Mouse (Mus musculus) MEL (cell line): ENCODE results near the gene Zfp553. TPM values are rescaled to one million over a fixed set of nuclear protein-coding genes. Genes with fewer than 3 reads are reported as not detected.

Experiments
- DNase-seq: peaks from one replicate; pipeline ENCODE4 v3.0.0; 2011; ENCODE audit warnings: low read depth, low spot score
- H3K27ac ChIP-seq: 2 replicates; pipeline ENCODE4 v1.5.1; 2012; ENCODE audit warnings: low read depth, mild to moderate bottlenecking, control low read depth, low read length, moderate library complexity; ENCODE audit not compliant: control insufficient read depth
- H3K27me3 ChIP-seq, 2 experiments: fragments of 150-350 bp in 1 of 2; sonication (generic) in 1 of 2; 2 replicates each; pipeline ENCODE4 v1.6.1; 2012; ENCODE audit warnings: low read length in 2 of 2, mild to moderate bottlenecking in 2 of 2, improper control_type of control experiment in 1 of 2, moderate library complexity in 1 of 2; ENCODE audit not compliant: insufficient read depth in 2 of 2, control insufficient read depth in 1 of 2
- H3K36me3 ChIP-seq, 2 experiments: 2 replicates each; pipeline ENCODE4 v1.6.1; 2012 to 2014; ENCODE audit warnings: low read length in 2 of 2, improper control_type of control experiment in 1 of 2, inconsistent platforms in 1 of 2, mild to moderate bottlenecking in 1 of 2; ENCODE audit not compliant: insufficient read depth in 2 of 2, control insufficient read depth in 1 of 2
- H3K4me1 ChIP-seq, 2 experiments: fragments of 150-350 bp in 1 of 2; sonication (generic) in 1 of 2; 2 replicates each; pipeline ENCODE4 v1.6.1; 2012; ENCODE audit warnings: low read length in 2 of 2, improper control_type of control experiment in 1 of 2, mild to moderate bottlenecking in 1 of 2; ENCODE audit not compliant: insufficient read depth in 2 of 2, control insufficient read depth in 1 of 2
- H3K4me3 ChIP-seq, 2 experiments: fragments of 150-350 bp in 1 of 2; sonication (generic) in 1 of 2; 2 replicates each; pipeline ENCODE4 v1.5.1; 2012; ENCODE audit warnings: low read depth in 2 of 2, low read length in 2 of 2, mild to moderate bottlenecking in 2 of 2, moderate library complexity in 2 of 2, control low read depth in 1 of 2, improper control_type of control experiment in 1 of 2; ENCODE audit not compliant: control insufficient read depth in 1 of 2, insufficient read depth in 1 of 2
- H3K79me2 ChIP-seq: 2 replicates; pipeline ENCODE4 v1.6.1; 2012; ENCODE audit warnings: mild to moderate bottlenecking, low read length, moderate library complexity; ENCODE audit not compliant: control insufficient read depth, poor library complexity, insufficient read depth
- H3K9ac ChIP-seq: 2 replicates; pipeline ENCODE4 v1.6.1; 2012; ENCODE audit warnings: low read depth, mild to moderate bottlenecking, control low read depth, low read length, moderate library complexity; ENCODE audit not compliant: control insufficient read depth, poor library complexity, severe bottlenecking
- H3K9me3 ChIP-seq: fragments of 150-350 bp; sonication (generic); replicated peaks from 2 replicates; pipeline ENCODE4 v1.6.1; 2012; ENCODE audit warnings: mild to moderate bottlenecking, low read length, improper control_type of control experiment, moderate library complexity; ENCODE audit not compliant: insufficient read depth
- BHLHE40 ChIP-seq: IDR thresholded peaks from 2 replicates; pipeline ENCODE4 v1.6.1; 2012; ENCODE audit warnings: low read depth, mild to moderate bottlenecking, inconsistent platforms, low read length, improper control_type of control experiment, borderline replicate concordance
- CHD1 ChIP-seq: IDR thresholded peaks from 2 replicates; pipeline ENCODE4 v1.6.1; 2012; ENCODE audit warnings: low read depth, mild to moderate bottlenecking, inconsistent platforms, low read length, improper control_type of control experiment
- CHD2 ChIP-seq: IDR thresholded peaks from 2 replicates; pipeline ENCODE4 v1.6.1; 2011; ENCODE audit warnings: low read length, improper control_type of control experiment
- CTCF ChIP-seq, 3 experiments: IDR thresholded peaks in 2 of 3; conservative IDR thresholded peaks in 1 of 3; 2 replicates each; pipeline ENCODE4 v1.5.1; 2011 to 2012; ENCODE audit warnings: low read length in 3 of 3, low read depth in 2 of 3, mild to moderate bottlenecking in 2 of 3, improper control_type of control experiment in 1 of 3, inconsistent platforms in 1 of 3, mixed read lengths in 1 of 3, moderate library complexity in 1 of 3; ENCODE audit not compliant: control insufficient read depth in 1 of 3, insufficient read depth in 1 of 3, poor library complexity in 1 of 3, severe bottlenecking in 1 of 3
- E2F4 ChIP-seq: IDR thresholded peaks from 2 replicates; pipeline ENCODE4 v1.6.1; 2011; ENCODE audit warnings: low read depth, low read length, improper control_type of control experiment, borderline replicate concordance
- EP300 ChIP-seq, 2 experiments: IDR thresholded peaks; 2 replicates each; pipeline ENCODE4 v1.6.1; 2011; ENCODE audit warnings: improper control_type of control experiment in 2 of 2, low read length in 2 of 2, low read depth in 1 of 2, mild to moderate bottlenecking in 1 of 2
- ETS1 ChIP-seq: IDR thresholded peaks from 2 replicates; pipeline ENCODE4 v1.6.1; 2012; ENCODE audit warnings: low read depth, mild to moderate bottlenecking, inconsistent platforms, low read length, improper control_type of control experiment, moderate library complexity
- GABPA ChIP-seq: IDR thresholded peaks from 2 replicates; pipeline ENCODE4 v1.6.1; 2012; ENCODE audit warnings: low read depth, mild to moderate bottlenecking, inconsistent platforms, low read length, improper control_type of control experiment, moderate library complexity
- GATA1 ChIP-seq: IDR thresholded peaks from 2 replicates; pipeline ENCODE4 v1.6.1; 2011; ENCODE audit warnings: low read depth, low read length, improper control_type of control experiment
- HCFC1 ChIP-seq: IDR thresholded peaks from 2 replicates; pipeline ENCODE4 v1.6.1; 2012; ENCODE audit warnings: low read depth, mild to moderate bottlenecking, inconsistent platforms, low read length, improper control_type of control experiment, moderate library complexity
- MAZ ChIP-seq: IDR thresholded peaks from 2 replicates; pipeline ENCODE4 v1.6.1; 2012; ENCODE audit warnings: low read depth, mild to moderate bottlenecking, inconsistent platforms, low read length, improper control_type of control experiment
- NELFE ChIP-seq: IDR thresholded peaks from 2 replicates; pipeline ENCODE4 v1.6.1; 2011; ENCODE audit warnings: low read depth, low read length, improper control_type of control experiment
- POLR2A ChIP-seq, 2 experiments: IDR thresholded peaks; 2 replicates each; pipeline ENCODE4 v1.6.1; 2011 to 2012; ENCODE audit warnings: low read length in 2 of 2, mild to moderate bottlenecking in 2 of 2, control low read depth in 1 of 2, improper control_type of control experiment in 1 of 2, low read depth in 1 of 2, moderate library complexity in 1 of 2; ENCODE audit not compliant: control insufficient read depth in 1 of 2, insufficient read depth in 1 of 2, poor library complexity in 1 of 2
- POLR2AphosphoS5 ChIP-seq: IDR thresholded peaks from 2 replicates; pipeline ENCODE4 v1.6.1; 2012; ENCODE audit warnings: low read depth, borderline replicate concordance, mild to moderate bottlenecking, inconsistent platforms, low read length, moderate library complexity, mixed read lengths
- RAD21 ChIP-seq: IDR thresholded peaks from 2 replicates; pipeline ENCODE4 v1.6.1; 2011; ENCODE audit warnings: mild to moderate bottlenecking, low read depth, low read length, improper control_type of control experiment
- RCOR1 ChIP-seq: IDR thresholded peaks from 2 replicates; pipeline ENCODE4 v1.6.1; 2012; ENCODE audit warnings: low read depth, mild to moderate bottlenecking, inconsistent platforms, low read length, improper control_type of control experiment
- SIN3A ChIP-seq: IDR thresholded peaks from 2 replicates; pipeline ENCODE4 v1.6.1; 2012; ENCODE audit warnings: low read length, improper control_type of control experiment, inconsistent platforms
- SMC3 ChIP-seq: IDR thresholded peaks from 2 replicates; pipeline ENCODE4 v1.6.1; 2011; ENCODE audit warnings: low read depth, low read length, improper control_type of control experiment
- TAL1 ChIP-seq: IDR thresholded peaks from 2 replicates; pipeline ENCODE4 v1.6.1; 2012; ENCODE audit warnings: mild to moderate bottlenecking, inconsistent platforms, low read length, moderate library complexity, mixed read lengths
- TBP ChIP-seq: IDR thresholded peaks from 2 replicates; pipeline ENCODE4 v1.8.0; 2011; ENCODE audit warnings: low read depth, low read length, improper control_type of control experiment
- TCF12 ChIP-seq: IDR thresholded peaks from 2 replicates; pipeline ENCODE4 v1.6.1; 2014; ENCODE audit warnings: low read depth, mild to moderate bottlenecking, inconsistent platforms, low read length, improper control_type of control experiment, moderate library complexity
- UBTF ChIP-seq: IDR thresholded peaks from 2 replicates; pipeline ENCODE4 v1.6.1; 2012; ENCODE audit warnings: low read depth, mild to moderate bottlenecking, inconsistent platforms, low read length, improper control_type of control experiment, moderate library complexity, borderline replicate concordance; ENCODE audit not compliant: insufficient read depth
- USF2 ChIP-seq, 2 experiments: IDR thresholded peaks; 2 replicates each; pipeline ENCODE4 v1.6.1; 2011 to 2012; ENCODE audit warnings: improper control_type of control experiment in 2 of 2, low read length in 2 of 2, borderline replicate concordance in 1 of 2, inconsistent platforms in 1 of 2, low read depth in 1 of 2, mild to moderate bottlenecking in 1 of 2; ENCODE audit not compliant: insufficient read depth in 1 of 2
- ZKSCAN1 ChIP-seq: IDR thresholded peaks from 2 replicates; pipeline ENCODE4 v1.6.1; 2012; ENCODE audit warnings: low read depth, mild to moderate bottlenecking, inconsistent platforms, low read length, improper control_type of control experiment, moderate library complexity
- ZMIZ1 ChIP-seq: IDR thresholded peaks from 2 replicates; pipeline ENCODE4 v1.6.1; 2012; ENCODE audit warnings: low read depth, mild to moderate bottlenecking, inconsistent platforms, low read length, improper control_type of control experiment, moderate library complexity
- ZNF384 ChIP-seq: IDR thresholded peaks from 2 replicates; pipeline ENCODE4 v1.6.1; 2012; ENCODE audit warnings: low read depth, mild to moderate bottlenecking, inconsistent platforms, low read length, improper control_type of control experiment
- polyA plus RNA-seq, 2 experiments: library from polyadenylated mRNA; stranded (reverse) in 1 of 2; unstranded in 1 of 2; fragments of >175 nt in 1 of 2; fragments of >200 nt in 1 of 2; gene quantifications; 2 replicates each; pipeline versions ENCODE4 v1.2.1 to v1.2.4; 2012; ENCODE audit warnings: low replicate concordance in 2 of 2, low read depth in 1 of 2; ENCODE audit not compliant: insufficient read length in 2 of 2, insufficient read depth in 1 of 2, missing spikeins in 1 of 2
- total RNA-seq: library from RNA; depleted of rRNA; stranded (reverse); fragments of 300-350 nt; gene quantifications from 2 replicates; pipeline ENCODE4 v1.2.3, GENCODE M21; 2012

Zfp553 gene
- total and polyA plus RNA-seq, 3 experiments: 14.6 to 19.0 TPM; not detected in 1

DNA sequence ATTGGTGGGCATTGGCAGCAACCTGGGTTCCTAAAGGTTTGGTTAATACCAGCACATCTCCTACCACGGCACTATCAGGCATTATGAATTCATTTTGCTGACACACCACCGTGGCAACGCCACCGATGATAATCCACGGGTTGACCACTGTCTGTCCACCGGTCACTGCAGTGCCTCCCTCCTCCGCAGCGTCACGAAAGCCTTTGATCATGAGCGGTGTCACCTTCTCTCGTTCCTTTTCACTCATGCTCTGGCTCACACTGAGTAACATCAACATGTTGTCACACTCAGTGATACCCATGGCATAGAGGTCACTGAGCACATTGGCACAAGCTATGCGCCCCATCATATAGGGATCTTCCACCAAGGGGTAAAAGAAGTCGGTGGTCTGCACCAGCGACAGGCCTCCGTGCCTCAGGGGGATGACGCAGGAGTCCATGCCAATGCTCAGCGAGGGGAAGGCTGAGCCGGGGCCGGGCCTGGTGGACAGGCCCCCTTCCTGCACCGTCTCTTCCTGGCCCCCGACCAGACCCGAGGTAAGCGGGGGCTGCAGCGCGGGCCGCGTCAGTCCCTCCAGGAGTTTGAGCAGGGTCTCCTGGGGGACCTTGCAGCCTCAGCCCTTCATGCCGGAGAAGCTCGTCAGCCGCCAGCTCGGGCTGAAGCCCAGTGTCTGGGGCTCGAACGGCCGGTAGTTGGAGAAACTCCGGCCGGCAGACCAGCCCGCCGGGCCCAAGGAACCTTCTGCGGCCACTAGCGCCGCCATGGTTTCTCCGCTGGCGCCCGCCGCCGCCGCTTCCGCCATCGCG lies 40.5 kb downstream of the Zfp553 start:
- TF ChIP-seq MAZ: no peak
- no peak; the same call in 1 of the 2 replicates for TF ChIP-seq SIN3A
- TF ChIP-seq POLR2AphosphoS5: peak; percentile 79; the same call in 1 of the 2 replicates
- TF ChIP-seq EP300 (IDR thresholded peaks at IDR 0.05; ENCODE audit: low read depth in 1 of 2, low read length in 2 of 2): no peak
- TF ChIP-seq SMC3: no peak
- TF ChIP-seq GATA1: no peak
- TF ChIP-seq ETS1: 0 out of 2 replicates have a peak, but pooled peaks have one; percentile 5
- no peak for TF ChIP-seq CHD2
- no peak for TF ChIP-seq RCOR1
- no peak; a peak in 1 of 6 replicates for TF ChIP-seq CTCF (IDR thresholded peaks at IDR 0.05 in 2 of 3, conservative IDR thresholded peaks at IDR 0.05 in 1 of 3; ENCODE audit: control insufficient read depth in 1 of 3, insufficient read depth in 1 of 3, low read depth in 2 of 3, low read length in 3 of 3, poor library complexity in 1 of 3, severe bottlenecking in 1 of 3)
- TF ChIP-seq USF2 (IDR thresholded peaks at IDR 0.05; ENCODE audit: borderline replicate concordance in 1 of 2, insufficient read depth in 1 of 2, low read depth in 1 of 2, low read length in 2 of 2): no peak
- TF ChIP-seq BHLHE40: no peak
- no peak for TF ChIP-seq TCF12
- TF ChIP-seq CHD1: 0 out of 2 replicates have a peak, but pooled peaks have one; percentile 24
- Histone ChIP-seq H3K9me3 (no peaks in the 10 kb centered on the region), H3K79me2 (peaks cover 23% of the 10 kb centered on the region), H3K27me3 (no peaks in the 10 kb centered on the region), H3K4me3 (peak overlapping the region; percentile 83 to 87), H3K36me3 (peaks cover 0 to 24% of the 10 kb centered on the region in 2 experiments; a peak in 3 of 4 replicates), H3K27ac (peak overlapping the region; percentile 65), H3K9ac (peak overlapping the region; percentile 95), H3K4me1 (peaks cover 3 to 21% of the 10 kb centered on the region in 2 experiments; a peak in 3 of 4 replicates)
- DNase-seq: peak; percentile 43

GRCm38 (mm10) chr7:127273925-127274789 lies 41.3 kb downstream of the Zfp553 start, which contains the start of gene Sephs2:
Gene Sephs2 (minus strand): TSS chr7:127274055.
- H3K9me3 ChIP-seq: no peaks in the 10 kb centered on the region
- peaks cover 0 to 24% of the 10 kb centered on the region in 2 experiments; a peak in 3 of 4 replicates for H3K36me3 ChIP-seq
- H3K27ac ChIP-seq: peak within 1 kb of the TSS; percentile 65
- H3K9ac ChIP-seq: peak within 1 kb of the TSS; percentile 95
- peak; percentile 97 for DNase-seq
- H3K4me1 ChIP-seq: peaks cover 3 to 21% of the 10 kb centered on the region in 2 experiments; a peak in 3 of 4 replicates
- H3K27me3 ChIP-seq: no peaks in the 10 kb centered on the region
- peak within 1 kb of the TSS; percentile 83 to 87 for H3K4me3 ChIP-seq
- peaks cover 23% of the 10 kb centered on the region for H3K79me2 ChIP-seq
- TF ChIP-seq CTCF (IDR thresholded peaks at IDR 0.05 in 2 of 3, conservative IDR thresholded peaks at IDR 0.05 in 1 of 3; ENCODE audit: control insufficient read depth in 1 of 3, insufficient read depth in 1 of 3, low read depth in 2 of 3, low read length in 3 of 3, poor library complexity in 1 of 3, severe bottlenecking in 1 of 3) (no peak), SMC3 (no peak; the same call in 1 of the 2 replicates), HCFC1 (peak; percentile 84), ZNF384 (no peak), POLR2A (IDR thresholded peaks at IDR 0.05; ENCODE audit: control insufficient read depth in 1 of 2, insufficient read depth in 1 of 2, low read depth in 1 of 2, low read length in 2 of 2, poor library complexity in 1 of 2) (peak; percentile 99 to 100), NELFE (peak; percentile 99), BHLHE40 (peak; percentile 89), EP300 (IDR thresholded peaks at IDR 0.05; ENCODE audit: low read depth in 1 of 2, low read length in 2 of 2) (peak in 1 of 2 experiments; percentile 53; a peak in 2 of 4 replicates), UBTF (no peak), GABPA (no peak), RAD21 (no peak), TAL1 (no peak), ZKSCAN1 (no peak), ZMIZ1 (peak; percentile 99), GATA1 (no peak), CHD1 (no peak), TBP (peak; percentile 99), E2F4 (0 out of 2 replicates have a peak, but pooled peaks have one; percentile 51)
